Mouse (Mus musculus) heart, adult 8-10 months (tissue): ENCODE data around the gene Ifnl2. TPM values are rescaled to one million over a fixed set of nuclear protein-coding genes. Genes with fewer than 3 reads are reported as not detected.
A peak's percentile ranks its signal among the peaks of the same experiment; 100 is the strongest.

Source experiments
- DNase-seq: peaks from one replicate; pipeline ENCODE4 v3.0.0; 2022; ENCODE audit warnings: low spot score
- total RNA-seq, 4 experiments: library from RNA; stranded (reverse); gene quantifications; 2 replicates each; pipeline ENCODE4 v1.2.4; 2022

Ifnl2 gene
- total RNA-seq, 4 experiments from 2014 or later: not detected

DNA sequence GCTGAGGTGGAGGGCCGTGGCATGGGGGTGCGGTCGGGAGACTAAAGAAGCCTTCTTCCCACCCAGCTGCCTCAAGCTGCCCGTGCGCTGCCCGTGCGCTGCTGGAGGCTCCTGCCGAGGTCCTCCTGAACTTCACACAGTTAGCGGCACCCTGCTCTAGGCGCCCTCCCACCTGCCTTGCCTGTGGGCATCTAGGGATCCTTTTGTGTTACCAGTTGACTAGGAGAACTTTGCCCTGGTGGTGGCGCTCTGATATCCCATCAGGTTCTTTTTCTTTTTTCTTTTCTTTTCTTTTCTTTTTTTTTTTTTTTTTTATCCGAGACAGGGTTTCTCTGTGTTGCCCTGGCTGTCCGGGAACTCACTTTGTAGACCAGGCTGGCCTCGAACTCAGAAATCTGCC, 19.4 kb downstream of the Ifnl2 start:
- no peak for DNase-seq

DNA sequence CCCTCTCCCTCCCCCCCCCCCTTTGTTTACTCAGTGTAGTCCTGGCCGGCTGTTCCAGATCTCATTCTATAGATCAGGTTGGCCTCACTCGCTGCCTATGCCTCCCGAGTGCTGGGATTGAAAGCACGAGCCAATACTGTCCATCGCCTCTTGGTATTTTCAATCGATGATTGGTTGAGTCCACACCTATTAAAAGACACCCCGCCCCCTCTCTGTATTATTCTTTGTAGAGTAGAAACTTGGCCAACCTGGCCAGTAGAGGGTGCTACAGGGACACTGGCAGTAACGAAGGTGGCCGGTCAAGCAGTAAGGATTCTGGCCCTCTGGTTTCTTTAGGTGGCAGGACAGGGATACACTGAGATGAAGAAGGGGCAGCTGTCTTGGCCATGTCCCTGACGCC, 19.8 kb downstream of the Ifnl2 start:
- peak; percentile 8 for DNase-seq

DNA sequence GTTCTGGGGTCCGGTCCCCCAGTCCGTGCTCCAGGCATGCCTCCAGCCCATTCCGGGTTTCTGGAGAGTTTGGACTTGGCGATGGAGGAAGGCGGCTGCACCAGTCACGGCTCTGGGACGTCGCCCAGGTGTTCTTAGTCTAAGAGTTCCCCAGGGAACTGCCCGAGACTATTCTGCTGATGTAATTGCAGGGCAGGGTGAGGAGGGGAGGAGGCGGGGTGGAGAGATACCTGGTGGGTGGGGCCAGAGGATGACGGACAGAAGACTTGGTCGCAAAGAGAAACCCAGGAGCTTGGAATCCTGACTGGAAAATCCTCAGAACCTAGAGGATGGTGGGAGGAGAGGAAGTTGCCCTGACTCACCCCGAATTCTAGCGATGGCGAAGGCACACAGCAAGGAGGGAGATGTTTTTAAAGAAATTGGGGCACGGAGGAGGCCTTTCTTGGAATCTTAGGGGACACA, 22.2 kb downstream of the Ifnl2 start:
- no peak for DNase-seq

DNA sequence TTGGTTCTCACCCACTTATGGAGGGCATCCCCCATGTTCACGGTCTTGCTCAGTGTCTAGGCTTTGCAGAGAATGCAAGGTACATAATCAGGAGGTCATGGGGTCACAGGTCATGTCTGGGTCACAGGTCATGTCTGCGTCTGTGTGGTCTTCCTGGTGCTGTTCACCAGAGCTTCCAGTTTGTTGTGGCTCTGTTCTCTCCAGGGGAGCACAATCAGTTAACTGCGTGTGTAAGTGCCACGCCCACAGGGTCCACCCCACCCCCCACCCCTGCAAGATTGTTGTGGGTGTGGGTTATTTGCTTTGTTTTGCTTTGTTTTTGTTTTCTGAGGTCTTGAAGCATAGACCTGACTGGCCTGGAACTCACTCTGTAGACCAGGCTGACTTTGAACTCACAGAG, 26.1 kb downstream of the Ifnl2 start:
- DNase-seq: no peak

DNA sequence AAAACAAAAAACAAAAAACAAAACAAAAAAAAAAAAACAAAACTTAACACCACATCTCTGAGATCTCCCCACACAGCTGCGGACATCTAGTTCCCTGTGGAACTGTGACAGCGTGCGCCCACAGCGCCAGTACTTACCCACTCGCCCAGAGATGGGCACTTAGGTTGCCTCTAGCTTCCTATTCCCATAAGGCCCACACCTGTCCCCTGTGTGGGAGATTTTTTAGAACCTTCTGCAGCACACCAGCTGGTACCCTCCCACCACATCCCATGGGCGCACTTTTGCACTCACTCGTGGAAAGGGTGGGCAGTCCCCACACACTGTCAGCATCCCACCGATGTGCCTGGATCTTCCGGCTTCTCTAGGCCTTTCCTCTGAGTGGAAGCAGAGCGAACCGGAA, 27.4 kb downstream of the Ifnl2 start:
- no peak for DNase-seq

DNA sequence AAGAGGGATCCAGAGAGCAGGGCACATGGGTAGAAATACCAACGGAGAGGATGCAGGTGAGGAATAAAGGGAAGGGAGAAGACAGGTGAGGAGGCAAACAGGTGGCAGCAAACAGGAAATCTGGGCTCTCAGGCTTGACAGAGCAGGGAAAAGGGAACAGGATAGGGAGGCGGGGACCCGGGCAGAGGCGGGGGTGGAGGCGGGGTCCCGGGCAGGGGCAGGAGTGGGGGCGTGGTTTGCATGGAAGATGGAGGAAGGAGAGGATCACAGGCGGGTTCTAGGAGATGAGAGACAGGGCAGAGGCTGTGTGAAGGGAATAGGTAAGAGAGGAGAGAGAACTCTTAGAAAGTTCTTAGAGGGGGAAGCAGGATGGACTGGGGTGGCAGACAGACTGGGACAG, 31.4 kb downstream of the Ifnl2 start:
- no peak for DNase-seq

DNA sequence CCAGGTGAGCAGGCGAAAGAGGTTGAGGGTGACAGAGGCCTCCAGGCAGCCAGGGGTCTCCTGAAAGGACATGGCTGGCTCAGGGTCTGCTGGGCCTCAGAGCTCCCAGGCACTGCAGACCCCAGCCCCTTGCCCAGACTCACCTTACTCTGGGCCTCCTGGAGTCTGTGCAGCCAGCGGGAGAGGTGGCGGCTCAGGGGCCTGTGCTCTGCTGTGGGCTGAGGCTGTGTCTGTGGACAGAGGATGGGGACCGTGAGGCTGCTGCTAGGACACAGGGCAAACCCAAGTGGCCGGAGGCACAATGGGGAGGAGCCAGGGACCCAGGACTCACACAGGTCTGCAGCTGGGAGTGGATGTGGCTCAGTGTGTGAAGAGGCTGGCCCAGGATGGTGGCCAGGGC, 32.9 kb downstream of the Ifnl2 start:
- no peak for DNase-seq

DNA sequence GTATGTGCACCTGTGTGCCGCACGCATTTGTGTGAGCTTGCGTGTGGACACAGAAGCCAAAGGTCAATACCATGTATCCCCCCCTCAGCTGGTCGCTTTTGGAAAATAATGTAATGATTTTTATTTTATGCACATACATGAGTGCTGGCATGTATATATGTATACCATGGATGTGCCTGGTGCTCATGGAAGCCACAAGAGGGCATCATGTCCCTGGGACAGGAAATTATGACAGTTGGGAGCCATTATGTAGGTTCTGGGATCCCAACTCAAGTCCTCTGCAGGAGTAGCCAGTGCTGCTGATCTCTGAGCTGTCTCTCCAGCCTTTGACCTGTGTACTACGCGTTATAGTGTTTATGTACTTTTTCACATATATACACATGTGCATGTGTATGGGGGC, 34.1 kb downstream of the Ifnl2 start:
- DNase-seq: no peak

DNA sequence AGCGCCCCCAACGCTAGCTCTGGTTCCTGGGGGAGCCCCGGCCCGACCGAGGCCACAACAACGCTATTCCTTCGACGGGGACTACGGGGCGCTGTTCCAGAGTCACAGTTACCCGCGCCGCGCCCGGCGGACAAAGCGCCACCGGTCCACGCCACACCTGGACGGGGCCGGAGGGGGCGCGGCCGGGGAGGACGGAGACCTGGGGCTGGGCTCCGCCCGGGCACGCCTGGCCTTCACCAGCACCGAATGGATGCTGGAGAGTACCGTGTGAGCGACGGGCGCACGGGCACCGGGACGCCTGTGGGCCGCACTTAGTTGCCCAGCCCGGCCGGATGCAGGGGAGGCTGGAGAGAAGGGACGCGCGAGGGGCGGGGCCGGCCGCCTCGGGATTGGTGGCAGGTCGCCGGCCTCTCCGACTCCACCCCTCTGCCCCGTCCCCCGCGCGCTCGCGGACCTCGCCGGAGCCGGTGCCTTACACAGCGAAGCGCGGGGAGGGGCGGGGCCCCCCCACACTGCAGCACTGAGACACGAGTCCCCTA, 43.0 kb downstream of the Ifnl2 start:
- DNase-seq: no peak

DNA sequence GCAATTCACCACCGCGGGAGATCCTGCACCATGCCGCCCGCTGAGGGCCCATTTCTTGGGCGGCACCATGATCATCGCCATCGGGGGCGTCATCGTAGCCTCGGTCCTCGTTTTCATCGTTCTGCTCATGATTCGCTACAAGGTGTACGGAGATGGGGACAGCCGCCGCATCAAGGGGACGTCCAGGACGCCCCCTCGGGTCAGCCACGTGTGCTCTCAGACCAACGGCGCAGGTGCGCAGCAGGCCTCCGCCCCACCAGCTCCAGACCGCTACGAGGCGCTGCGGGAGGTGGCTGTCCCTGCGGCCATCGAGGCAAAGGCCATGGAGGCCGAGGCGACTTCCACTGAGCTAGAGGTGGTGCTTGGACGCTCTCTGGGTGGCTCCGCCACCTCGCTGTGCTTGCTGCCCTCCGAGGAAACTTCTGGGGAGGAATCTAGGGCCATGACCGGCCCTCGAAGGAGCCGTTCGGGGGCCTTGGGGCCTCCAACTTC, 43.5 kb downstream of the Ifnl2 start:
- no peak for DNase-seq

DNA sequence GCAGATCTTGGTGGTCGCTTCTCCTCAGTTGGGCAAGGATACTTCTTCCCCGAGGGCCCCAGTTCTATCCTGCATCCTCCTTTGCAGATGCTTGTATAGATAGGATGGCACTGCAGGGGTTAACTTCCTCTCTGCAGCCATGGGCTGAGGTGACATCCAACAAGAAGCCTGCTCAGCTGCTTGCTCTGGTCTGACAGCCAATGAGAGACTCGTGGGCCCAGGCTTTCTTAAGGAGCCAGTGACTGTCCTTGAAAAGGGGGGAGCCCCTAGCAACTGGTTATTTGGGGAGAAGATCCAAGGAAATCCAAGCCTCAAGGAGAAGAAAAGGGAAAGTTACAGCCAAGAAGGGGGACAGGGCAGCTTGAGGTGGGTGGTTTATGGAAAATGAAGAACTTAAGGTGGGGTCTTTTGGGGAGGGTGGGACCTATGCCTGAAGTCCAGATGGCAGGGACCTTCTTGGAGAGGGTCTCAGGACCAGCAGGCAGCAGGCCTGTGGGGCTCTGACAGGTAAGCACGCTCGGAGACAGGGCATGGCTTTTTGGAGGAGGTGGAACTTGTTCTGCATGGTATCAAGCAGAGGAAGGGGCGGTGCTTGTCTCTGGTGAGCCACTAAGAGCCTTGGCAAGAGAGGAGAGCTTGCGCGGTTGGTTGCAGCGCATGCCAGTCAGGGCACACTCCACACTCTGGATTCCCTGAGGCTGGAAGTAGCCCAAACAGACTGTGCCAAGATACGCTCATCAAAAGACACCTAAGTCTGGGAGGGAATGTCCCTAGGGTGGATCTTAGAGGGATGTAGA, 45.6 kb downstream of the Ifnl2 start:
- DNase-seq: no peak

DNA sequence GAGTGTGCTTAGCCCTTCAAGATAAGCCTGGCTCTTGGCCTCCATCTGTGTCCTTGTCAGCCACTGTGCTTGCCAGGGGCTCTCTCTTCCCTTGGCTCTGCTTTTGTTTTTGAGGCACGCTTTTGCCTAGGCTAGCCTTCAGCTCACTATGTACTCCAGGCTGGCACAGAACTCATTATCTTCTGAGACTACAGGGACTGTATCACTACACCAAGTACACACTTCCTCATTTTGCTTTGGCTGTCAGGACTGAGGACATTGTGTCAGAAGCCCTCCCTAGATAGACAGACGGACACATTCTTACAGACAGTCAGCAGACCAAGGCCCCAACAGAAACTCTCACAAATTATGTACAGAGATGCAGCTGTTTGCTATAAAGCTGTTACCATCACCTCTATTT, 47.5 kb downstream of the Ifnl2 start:
- no peak for DNase-seq

DNA sequence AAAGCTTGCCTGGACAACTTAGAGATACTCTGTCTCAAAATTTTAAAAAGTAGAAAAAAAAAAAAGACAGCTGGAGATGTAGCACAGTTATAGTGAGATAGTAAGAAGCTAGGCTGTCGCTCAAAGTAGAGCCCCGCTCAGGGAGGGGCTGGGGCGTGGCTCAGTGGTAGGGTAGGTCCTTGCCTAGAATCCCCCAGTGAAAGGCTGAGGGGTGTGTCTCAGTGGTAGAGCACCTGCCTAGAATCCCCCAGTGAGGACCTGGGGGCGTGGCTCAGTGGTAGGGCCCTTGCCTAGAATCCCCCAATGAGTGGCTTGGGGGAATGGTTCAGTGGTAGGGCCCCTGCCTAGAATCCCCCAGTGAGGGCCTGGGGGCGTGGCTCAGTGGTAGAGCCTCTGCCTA, 49.9 kb downstream of the Ifnl2 start:
- DNase-seq: no peak

Other genes starting within 250 kb of the Ifnl2 start
- gene Eid2, start 242.6 kb downstream of the Ifnl2 start, total RNA-seq: 10 to 100 TPM; 11.8 to 14.4 (median 13.3) TPM
- gene Eid2b, start 232.7 kb downstream of the Ifnl2 start, total RNA-seq: 10 to 100 TPM; 13.7 to 16.8 (median 15.2) TPM
- gene Selenov, start 219.3 kb downstream of the Ifnl2 start, total RNA-seq: not detected
- not detected for gene Dll3, start 208.2 kb downstream of the Ifnl2 start, total RNA-seq
- 10 to 100 TPM; 59.2 to 68.5 (median 64.4) TPM for gene Timm50, start 198.4 kb downstream of the Ifnl2 start, total RNA-seq
- 10 to 100 TPM; 56.0 to 63.2 (median 57.6) TPM for gene Supt5, start 171.7 kb downstream of the Ifnl2 start, total RNA-seq
- 100 to 1,000 TPM; 472 to 574 (median 541) TPM for gene Rps16, start 159.8 kb downstream of the Ifnl2 start, total RNA-seq
- 10 to 100 TPM in 3 of 4 experiments, 1 to 10 TPM in 1; 8.9 to 13.2 (median 11.2) TPM for gene Plekhg2, start 137.9 kb downstream of the Ifnl2 start, total RNA-seq
- gene Zfp36, start 130.2 kb downstream of the Ifnl2 start, total RNA-seq: 10 to 100 TPM; 12.2 to 40.6 (median 16.5) TPM
- 10 to 100 TPM; 19.5 to 24.0 (median 22.2) TPM for gene Med29, start 117.7 kb downstream of the Ifnl2 start, total RNA-seq
- gene Paf1, start 117.5 kb downstream of the Ifnl2 start, total RNA-seq: 10 to 100 TPM; 35.7 to 44.4 (median 39.1) TPM
- gene Gmfg, start 73.0 kb downstream of the Ifnl2 start, total RNA-seq: 1 to 10 TPM; 3.5 to 5.7 (median 4.8) TPM
- gene Lrfn1, start 58.5 kb downstream of the Ifnl2 start, total RNA-seq: under 1 TPM; 0.43 to 0.82 (median 0.61) TPM
- gene Ifnl3, start 12.4 kb upstream of the Ifnl2 start, total RNA-seq: not detected
- not detected for gene Sycn, start 30.4 kb upstream of the Ifnl2 start, total RNA-seq
- not detected for gene Nccrp1, start 36.8 kb upstream of the Ifnl2 start, total RNA-seq
- 10 to 100 TPM; 19.4 to 23.4 (median 21.5) TPM for gene Samd4b, start 87.7 kb upstream of the Ifnl2 start, total RNA-seq
- 10 to 100 TPM in 1 of 4 experiments, 1 to 10 TPM in 3; 8.1 to 11.8 (median 8.5) TPM for gene Pak4, start 87.7 kb upstream of the Ifnl2 start, total RNA-seq
- not detected for gene Acp7, start 120.9 kb upstream of the Ifnl2 start, total RNA-seq
- under 1 TPM in 3 of 4 experiments, not detected in 1; 0.11 to 0.72 (median 0.16) TPM for gene Fbxo27, start 182.4 kb upstream of the Ifnl2 start, total RNA-seq
- gene Fbxo17, start 206.3 kb upstream of the Ifnl2 start, total RNA-seq: 1 to 10 TPM in 3 of 4 experiments, under 1 TPM in 1; 0.55 to 1.2 (median 1.1) TPM
- gene Mrps12, start 231.4 kb upstream of the Ifnl2 start, total RNA-seq: 10 to 100 TPM; 64.0 to 72.6 (median 67.4) TPM
- gene Sars2, start 231.5 kb upstream of the Ifnl2 start, total RNA-seq: 10 to 100 TPM; 13.1 to 15.0 (median 13.7) TPM
- gene Ccer2, start 245.7 kb upstream of the Ifnl2 start, total RNA-seq: not detected